Mouse (Mus musculus) embryonic facial prominence, embryonic 11.5 days (tissue): ENCODE data around the gene Dennd2a. TPM values are rescaled to one million over a fixed set of nuclear protein-coding genes. Genes with fewer than 3 reads are reported as not detected.

Experiments
- ATAC-seq: fragments of 200-750 bp; cut with Nextera tagmentation; replicated peaks from 2 replicates; pipeline ENCODE4 v1.8.0; 2017; ENCODE audit warnings: low read depth; ENCODE audit not compliant: insufficient number of reproducible peaks, low FRiP score, low TSS enrichment
- DNase-seq: peaks from one replicate; pipeline ENCODE4 v3.0.0-alpha.2; 2015; ENCODE audit warnings: low spot score
- H3K27ac ChIP-seq: fragments of 300-500 bp; sonication (generic); replicated peaks from 2 replicates; pipeline ENCODE4 v1.5.1; 2014; ENCODE audit warnings: mild to moderate bottlenecking, low read depth, low read length, control low read depth
- H3K27me3 ChIP-seq: fragments of 300-500 bp; sonication (generic); 2 replicates; pipeline ENCODE4 v1.6.1; 2014; ENCODE audit warnings: mild to moderate bottlenecking, low read length, moderate library complexity, mixed read lengths; ENCODE audit not compliant: control insufficient read depth, insufficient read depth
- H3K36me3 ChIP-seq: fragments of 300-500 bp; sonication (generic); replicated peaks from 2 replicates; pipeline ENCODE4 v1.6.1; 2014; ENCODE audit warnings: low read depth, mild to moderate bottlenecking, low read length, moderate library complexity, mixed read lengths; ENCODE audit not compliant: control insufficient read depth, insufficient read depth
- H3K4me1 ChIP-seq: fragments of 300-500 bp; sonication (generic); 2 replicates; pipeline ENCODE4 v1.6.1; 2014; ENCODE audit warnings: low read length, mixed read lengths; ENCODE audit not compliant: control insufficient read depth, insufficient read depth
- H3K4me2 ChIP-seq: fragments of 300-500 bp; sonication (generic); 2 replicates; pipeline ENCODE4 v1.6.1; 2014; ENCODE audit warnings: low read depth, mild to moderate bottlenecking, control low read depth, low read length, moderate library complexity
- H3K4me3 ChIP-seq: fragments of 300-500 bp; sonication (generic); 2 replicates; pipeline ENCODE4 v1.5.1; 2014; ENCODE audit warnings: low read depth, low read length, control low read depth
- H3K9ac ChIP-seq: fragments of 300-500 bp; sonication (generic); replicated peaks from 2 replicates; pipeline ENCODE4 v1.6.1; 2014; ENCODE audit warnings: mild to moderate bottlenecking, control low read depth, low read length
- H3K9me3 ChIP-seq: fragments of 300-500 bp; sonication (generic); replicated peaks from 2 replicates; pipeline ENCODE4 v1.6.1; 2016; ENCODE audit warnings: mild to moderate bottlenecking, low read length, inconsistent platforms, mixed read lengths; ENCODE audit not compliant: control insufficient read depth
- WGBS: fragments of 180-500 bp; shearing (Covaris S2); extraction: QIAGEN DNeasy Blood & Tissue Kit; methylation state at CpG from one replicate; pipeline ENCODE4 v1.1.7; 2014; 5-methylcytosine and 5-hydroxymethylcytosine counted together
- polyA plus RNA-seq: library from polyadenylated mRNA; unstranded; fragments of >200 nt; fragmentation: Nextera tagmentation; extraction: Ambion mirVana; gene quantifications from 2 replicates; pipeline ENCODE4 v1.2.1, GENCODE M21; 2014

Gene Dennd2a
- polyA plus RNA-seq = 27.4 and 29.1 TPM in 2 replicates

- peak within 1 kb of the TSS; percentile 92 for H3K27ac ChIP-seq
- H3K4me2 ChIP-seq = peak within 1 kb of the TSS; percentile 69
- H3K36me3 ChIP-seq = no peaks in the 10 kb centered on the region
- no peaks in the 10 kb centered on the region for H3K9me3 ChIP-seq
- H3K4me1 ChIP-seq = peaks cover 3% of the 10 kb centered on the region
- under 1% methylated on average over 30 of the region's 50 CpGs for WGBS
- peak within 1 kb of the TSS; percentile 96 for H3K9ac ChIP-seq
- H3K27me3 ChIP-seq = no peaks in the 10 kb centered on the region
- H3K4me3 ChIP-seq = peak within 1 kb of the TSS; percentile 88
- DNase-seq (peak; percentile 96), ATAC-seq (peak; percentile 95)
Measured at GRCm38 (mm10) chr6:39557723-39558261, at the start of gene Dennd2a. Gene Dennd2a, minus strand, starts transcription at chr6:39557867.

GRCm38 (mm10) chr6:39607365-39607764 is 49.7 kb upstream of the Dennd2a start:
- H3K4me2 ChIP-seq = no peak overlapping the region
- no peaks in the 10 kb centered on the region for H3K9me3 ChIP-seq
- H3K27me3 ChIP-seq = no peaks in the 10 kb centered on the region
- H3K27ac ChIP-seq = no peak overlapping the region
- H3K4me1 ChIP-seq = no peaks in the 10 kb centered on the region
- no peak overlapping the region for H3K4me3 ChIP-seq
- H3K9ac ChIP-seq = no peak overlapping the region
- WGBS = 72% methylated on average over 5 of the region's 5 CpGs
- peaks cover 4% of the 10 kb centered on the region; the same call in 1 of the 2 replicates for H3K36me3 ChIP-seq
- no peak for ATAC-seq
- DNase-seq = no peak

GRCm38 (mm10) chr6:39606862-39607261 is 49.2 kb upstream of the Dennd2a start:
- Histone ChIP-seq H3K27ac (no peak overlapping the region), H3K36me3 (peaks cover 4% of the 10 kb centered on the region; the same call in 1 of the 2 replicates), H3K27me3 (no peaks in the 10 kb centered on the region), H3K4me3 (no peak overlapping the region), H3K4me1 (no peaks in the 10 kb centered on the region), H3K9ac (no peak overlapping the region), H3K4me2 (no peak overlapping the region), H3K9me3 (no peaks in the 10 kb centered on the region)
- WGBS = 67% methylated on average over 3 of the region's 3 CpGs
- ATAC-seq = no peak
- DNase-seq = no peak

GRCm38 (mm10) chr6:39606056-39606455 is 48.4 kb upstream of the Dennd2a start:
- no peaks in the 10 kb centered on the region for H3K27me3 ChIP-seq
- H3K4me2 ChIP-seq = no peak overlapping the region
- DNase-seq = no peak
- no peak overlapping the region for H3K27ac ChIP-seq
- H3K9me3 ChIP-seq = no peaks in the 10 kb centered on the region
- no peak for ATAC-seq
- WGBS = 88% methylated on average over 6 of the region's 6 CpGs
- peaks cover 4% of the 10 kb centered on the region; the same call in 1 of the 2 replicates for H3K36me3 ChIP-seq
- H3K4me1 ChIP-seq = no peaks in the 10 kb centered on the region
- H3K9ac ChIP-seq = no peak overlapping the region
- H3K4me3 ChIP-seq = no peak overlapping the region

- no peaks in the 10 kb centered on the region for H3K9me3 ChIP-seq
- no peak overlapping the region for H3K4me2 ChIP-seq
- no peak overlapping the region for H3K9ac ChIP-seq
- H3K36me3 ChIP-seq = peaks cover 1% of the 10 kb centered on the region
- no peak for DNase-seq
- no peak overlapping the region for H3K27ac ChIP-seq
- no peak for ATAC-seq
- no peaks in the 10 kb centered on the region for H3K4me1 ChIP-seq
- 90% methylated on average over 5 of the region's 5 CpGs for WGBS
- H3K4me3 ChIP-seq = no peak overlapping the region
- no peaks in the 10 kb centered on the region for H3K27me3 ChIP-seq
Measured at GRCm38 (mm10) chr6:39604565-39604964, 46.9 kb upstream of the Dennd2a start.

GRCm38 (mm10) chr6:39601828-39602227 is 44.2 kb upstream of the Dennd2a start:
- no peak overlapping the region for H3K4me3 ChIP-seq
- no peaks in the 10 kb centered on the region for H3K9me3 ChIP-seq
- H3K27ac ChIP-seq = no peak overlapping the region
- WGBS = 83% methylated on average over 3 of the region's 3 CpGs
- H3K9ac ChIP-seq = no peak overlapping the region
- no peak overlapping the region for H3K4me2 ChIP-seq
- H3K36me3 ChIP-seq = peaks cover 2% of the 10 kb centered on the region
- DNase-seq (no peak), ATAC-seq (no peak)
- H3K27me3 ChIP-seq = no peaks in the 10 kb centered on the region
- no peaks in the 10 kb centered on the region for H3K4me1 ChIP-seq

GRCm38 (mm10) chr6:39600851-39601250 is 43.2 kb upstream of the Dennd2a start:
- no peak overlapping the region for H3K4me3 ChIP-seq
- WGBS = 90% methylated on average over 3 of the region's 3 CpGs

GRCm38 (mm10) chr6:39592401-39593214 is 34.9 kb upstream of the Dennd2a start, which contains the start of gene Ndufb2:
Gene Ndufb2, plus strand, starts transcription at chr6:39592574.
- peak within 1 kb of the TSS; percentile 80 for H3K9ac ChIP-seq
- no peaks in the 10 kb centered on the region for H3K27me3 ChIP-seq
- DNase-seq (peak; percentile 96), ATAC-seq (peak; percentile 97)
- WGBS = under 1% methylated on average over 56 of the region's 56 CpGs
- no peaks in the 10 kb centered on the region for H3K4me1 ChIP-seq
- peak within 1 kb of the TSS; percentile 43; the same call in 1 of the 2 replicates for H3K27ac ChIP-seq
- H3K36me3 ChIP-seq = no peaks in the 10 kb centered on the region; the same call in 1 of the 2 replicates
- peak within 1 kb of the TSS; percentile 83 for H3K4me2 ChIP-seq
- no peaks in the 10 kb centered on the region for H3K9me3 ChIP-seq
- H3K4me3 ChIP-seq = peak within 1 kb of the TSS; percentile 74

More at GRCm38 (mm10) chr6:39600851-39601250, 43.2 kb upstream of the Dennd2a start:
- H3K9ac ChIP-seq = no peak overlapping the region
- H3K4me1 ChIP-seq = no peaks in the 10 kb centered on the region
- H3K27ac ChIP-seq = no peak overlapping the region
- ATAC-seq = no peak
- no peak for DNase-seq
- no peaks in the 10 kb centered on the region for H3K27me3 ChIP-seq
- peaks cover 2% of the 10 kb centered on the region for H3K36me3 ChIP-seq
- no peak overlapping the region for H3K4me2 ChIP-seq
- H3K9me3 ChIP-seq = no peaks in the 10 kb centered on the region
